Mouse (Mus musculus): ENCODE results near the gene Cd27. TPM values are rescaled to one million over a fixed set of nuclear protein-coding genes. Genes with fewer than 3 reads are reported as not detected.
"Not testable (repeated sequence)": the region's sequence is repeated elsewhere in the genome, so short reads cannot be mapped to it uniquely, and the experiment has no call there.

Gene Cd27
- 1.3 and 2.3 TPM in 2 replicates for polyA plus RNA-seq (2014; fragmentation: Nextera tagmentation; extraction: Ambion mirVana)

GRCm38 (mm10) chr6:125236782-125237181, at the start of gene Cd27:
Gene Cd27, minus strand, starts transcription at chr6:125237010.
- Histone ChIP-seq H3K4me3 (ENCODE audit: low read depth, low read length) (no peak within 1 kb of the TSS), H3K36me3 (ENCODE audit: control insufficient read depth, insufficient read depth, low read length) (no peaks in the 10 kb centered on the region), H3K4me2 (ENCODE audit: low read depth, low read length, severe bottlenecking) (no peak within 1 kb of the TSS), H3K9me3 (ENCODE audit: control insufficient read depth, low read length) (no peaks in the 10 kb centered on the region), H3K9ac (ENCODE audit: low read length) (peak within 1 kb of the TSS; percentile 13; the same call in 1 of the 2 replicates), H3K27ac (ENCODE audit: low read depth, low read length) (no peak within 1 kb of the TSS), H3K27me3 (ENCODE audit: control insufficient read depth, insufficient read depth, low read length) (no peaks in the 10 kb centered on the region), H3K4me1 (replicated peaks; ENCODE audit: control insufficient read depth, insufficient read depth, low read length) (peaks cover 4% of the 10 kb centered on the region; the same call in 1 of the 2 replicates)
- no peak for DNase-seq (ENCODE audit: low spot score)
- 36% methylated on average over 6 of the region's 6 CpGs for WGBS
- ATAC-seq (replicated peaks; ENCODE audit: low FRiP score) = no peak

DNA sequence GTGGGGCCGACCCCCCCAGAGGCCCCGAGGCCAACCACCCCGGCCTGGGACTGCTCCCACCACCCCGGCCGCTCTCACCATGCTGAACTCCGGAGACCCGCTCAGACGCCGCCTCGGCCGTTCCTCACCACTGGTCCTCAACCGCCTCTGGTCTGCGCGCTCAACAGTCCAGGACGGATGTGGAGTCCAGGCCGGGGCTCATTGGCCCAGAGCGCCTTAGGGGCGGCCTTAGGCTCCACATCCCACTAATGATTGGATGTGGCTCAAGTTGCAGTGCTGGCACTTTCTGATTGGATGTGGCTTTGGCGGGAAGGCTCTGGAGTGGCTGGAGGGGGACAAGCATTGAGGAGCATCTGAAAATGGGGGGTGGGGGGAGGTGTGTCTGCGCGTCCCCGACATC, 49.1 kb upstream of the Cd27 start, which contains the start of gene Tuba3a:
Tuba3a (minus strand) TSS at position 153 of the 400 bp plus-strand sequence.
- Histone ChIP-seq H3K4me2 (ENCODE audit: low read depth, low read length, severe bottlenecking) (no peak within 1 kb of the TSS), H3K4me1 (replicated peaks; ENCODE audit: control insufficient read depth, insufficient read depth, low read length) (no peaks in the 10 kb centered on the region), H3K27ac (ENCODE audit: low read depth, low read length) (no peak within 1 kb of the TSS), H3K9me3 (ENCODE audit: control insufficient read depth, low read length) (no peaks in the 10 kb centered on the region), H3K27me3 (ENCODE audit: control insufficient read depth, insufficient read depth, low read length) (no peaks in the 10 kb centered on the region), H3K36me3 (ENCODE audit: control insufficient read depth, insufficient read depth, low read length) (no peaks in the 10 kb centered on the region), H3K9ac (ENCODE audit: low read length) (no peak within 1 kb of the TSS), H3K4me3 (ENCODE audit: low read depth, low read length) (no peak within 1 kb of the TSS)
- 94% methylated on average over 22 of the region's 22 CpGs for WGBS
- ATAC-seq (replicated peaks; ENCODE audit: low FRiP score) (no peak), DNase-seq (ENCODE audit: low spot score) (no peak)

DNA sequence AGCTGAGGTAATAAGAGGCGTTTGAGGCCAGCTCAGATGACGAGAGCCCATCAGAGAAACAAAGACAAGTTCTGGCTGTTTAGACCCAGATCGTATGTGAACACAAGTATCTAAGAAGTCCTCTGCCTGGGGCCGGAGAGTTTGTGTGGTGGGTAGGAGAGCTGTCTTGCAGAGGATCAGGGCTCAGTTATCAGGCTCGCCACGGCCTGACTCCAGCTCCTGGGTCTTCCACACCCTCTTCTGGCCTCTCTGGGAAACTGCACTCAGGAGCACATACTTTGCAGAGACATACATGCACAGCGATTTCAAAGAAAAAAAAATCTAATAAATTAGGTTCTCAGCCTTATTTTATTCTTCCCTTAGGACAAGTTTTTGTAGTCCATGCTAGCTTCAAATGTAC, 47.9 kb upstream of the Cd27 start:
- ATAC-seq (replicated peaks; ENCODE audit: low FRiP score) = no peak

DNA sequence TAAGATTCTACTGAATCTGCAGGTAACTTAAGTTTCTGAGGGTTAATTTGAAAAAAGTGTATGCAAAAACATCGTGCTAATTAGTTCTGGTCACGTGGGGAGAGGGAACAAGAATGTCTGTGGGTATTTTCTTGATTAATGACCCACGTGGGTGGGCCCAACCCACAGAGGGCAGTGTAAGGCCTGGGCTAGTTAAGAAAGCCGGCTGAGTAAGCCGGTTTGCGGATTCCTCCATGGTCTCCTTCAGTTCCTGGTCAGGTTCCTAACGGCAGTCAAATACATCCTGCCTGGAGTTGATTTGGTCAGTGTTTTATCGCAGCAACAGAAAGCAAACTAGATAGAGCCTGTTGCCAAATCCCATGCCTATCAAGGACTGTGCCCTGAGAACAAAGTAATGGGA, 47.4 kb upstream of the Cd27 start:
- ATAC-seq (replicated peaks; ENCODE audit: low FRiP score) = no peak
- Histone ChIP-seq H3K4me1 (replicated peaks; ENCODE audit: control insufficient read depth, insufficient read depth, low read length) (no peaks in the 10 kb centered on the region), H3K4me3 (ENCODE audit: low read depth, low read length) (no peak overlapping the region), H3K36me3 (ENCODE audit: control insufficient read depth, insufficient read depth, low read length) (no peaks in the 10 kb centered on the region), H3K9me3 (ENCODE audit: control insufficient read depth, low read length) (no peaks in the 10 kb centered on the region), H3K4me2 (ENCODE audit: low read depth, low read length, severe bottlenecking) (no peak overlapping the region), H3K27ac (ENCODE audit: low read depth, low read length) (no peak overlapping the region), H3K9ac (ENCODE audit: low read length) (no peak overlapping the region), H3K27me3 (ENCODE audit: control insufficient read depth, insufficient read depth, low read length) (no peaks in the 10 kb centered on the region)
- no peak for DNase-seq (ENCODE audit: low spot score)
- 66% methylated on average over 8 of the region's 8 CpGs for WGBS

More for the DNA sequence above, 47.9 kb upstream of the Cd27 start:
- no peaks in the 10 kb centered on the region for H3K4me1 ChIP-seq (replicated peaks; ENCODE audit: control insufficient read depth, insufficient read depth, low read length)
- no peak overlapping the region for H3K9ac ChIP-seq (ENCODE audit: low read length)
- H3K27ac ChIP-seq (ENCODE audit: low read depth, low read length) = no peak overlapping the region
- H3K4me2 ChIP-seq (ENCODE audit: low read depth, low read length, severe bottlenecking) = no peak overlapping the region
- H3K36me3 ChIP-seq (ENCODE audit: control insufficient read depth, insufficient read depth, low read length) = no peaks in the 10 kb centered on the region
- 90% methylated on average over 7 of the region's 7 CpGs for WGBS
- no peak for DNase-seq (ENCODE audit: low spot score)
- no peak overlapping the region for H3K4me3 ChIP-seq (ENCODE audit: low read depth, low read length)
- H3K27me3 ChIP-seq (ENCODE audit: control insufficient read depth, insufficient read depth, low read length) = no peaks in the 10 kb centered on the region
- no peaks in the 10 kb centered on the region for H3K9me3 ChIP-seq (ENCODE audit: control insufficient read depth, low read length)

- not testable (repeated sequence) for ATAC-seq (replicated peaks; ENCODE audit: low FRiP score); H3K4me3 ChIP-seq (ENCODE audit: low read depth, low read length); H3K9ac ChIP-seq (ENCODE audit: low read length); H3K9me3 ChIP-seq (ENCODE audit: control insufficient read depth, low read length); H3K4me1 ChIP-seq (replicated peaks; ENCODE audit: control insufficient read depth, insufficient read depth, low read length); H3K27me3 ChIP-seq (ENCODE audit: control insufficient read depth, insufficient read depth, low read length); H3K4me2 ChIP-seq (ENCODE audit: low read depth, low read length, severe bottlenecking); H3K36me3 ChIP-seq (ENCODE audit: control insufficient read depth, insufficient read depth, low read length); H3K27ac ChIP-seq (ENCODE audit: low read depth, low read length); DNase-seq (ENCODE audit: low spot score)
- WGBS = 93% methylated on average over 13 of the region's 13 CpGs
These were observed 45.9 kb upstream of the Cd27 start for GRCm38 (mm10) chr6:125282721-125283120.

DNA sequence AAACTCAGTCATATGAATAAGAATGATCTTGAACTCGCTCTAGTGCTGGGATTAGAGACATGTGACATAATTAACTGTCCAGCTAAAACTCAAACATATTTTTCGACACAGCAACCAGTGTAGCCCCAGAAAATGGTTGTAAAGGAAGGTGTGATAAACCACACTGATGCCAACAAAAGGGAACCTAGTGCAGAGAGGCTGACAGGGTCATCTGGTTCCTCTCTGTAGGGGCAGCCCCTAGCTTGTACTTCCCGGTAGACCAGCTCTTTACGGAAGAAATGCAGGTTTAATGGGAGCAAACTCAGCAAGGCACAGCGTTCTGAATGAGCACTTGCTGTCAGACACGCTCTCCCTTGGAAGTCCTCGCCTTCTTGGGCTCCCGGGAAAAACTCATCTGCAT, 42.9 kb upstream of the Cd27 start:
- no peak overlapping the region for H3K4me2 ChIP-seq (ENCODE audit: low read depth, low read length, severe bottlenecking)
- ATAC-seq (replicated peaks; ENCODE audit: low FRiP score) = no peak

GRCm38 (mm10) chr6:125274841-125275563, 38.2 kb upstream of the Cd27 start:
- Histone ChIP-seq H3K4me2 (ENCODE audit: low read depth, low read length, severe bottlenecking) (no peak overlapping the region), H3K27me3 (ENCODE audit: control insufficient read depth, insufficient read depth, low read length) (no peaks in the 10 kb centered on the region), H3K9ac (ENCODE audit: low read length) (no peak overlapping the region), H3K4me3 (ENCODE audit: low read depth, low read length) (no peak overlapping the region), H3K36me3 (ENCODE audit: control insufficient read depth, insufficient read depth, low read length) (no peaks in the 10 kb centered on the region), H3K9me3 (ENCODE audit: control insufficient read depth, low read length) (no peaks in the 10 kb centered on the region), H3K4me1 (replicated peaks; ENCODE audit: control insufficient read depth, insufficient read depth, low read length) (no peaks in the 10 kb centered on the region), H3K27ac (ENCODE audit: low read depth, low read length) (no peak overlapping the region)
- 63% methylated on average over 15 of the region's 15 CpGs for WGBS
- DNase-seq (ENCODE audit: low spot score) = no peak
- no peak for ATAC-seq (replicated peaks; ENCODE audit: low FRiP score)

More for the DNA sequence above, 42.9 kb upstream of the Cd27 start:
- H3K9ac ChIP-seq (ENCODE audit: low read length) = no peak overlapping the region
- no peak for DNase-seq (ENCODE audit: low spot score)
- H3K4me3 ChIP-seq (ENCODE audit: low read depth, low read length) = no peak overlapping the region
- 74% methylated on average over 8 of the region's 8 CpGs for WGBS
- H3K36me3 ChIP-seq (ENCODE audit: control insufficient read depth, insufficient read depth, low read length) = no peaks in the 10 kb centered on the region
- no peaks in the 10 kb centered on the region for H3K4me1 ChIP-seq (replicated peaks; ENCODE audit: control insufficient read depth, insufficient read depth, low read length)
- H3K9me3 ChIP-seq (ENCODE audit: control insufficient read depth, low read length) = no peaks in the 10 kb centered on the region
- no peaks in the 10 kb centered on the region for H3K27me3 ChIP-seq (ENCODE audit: control insufficient read depth, insufficient read depth, low read length)
- H3K27ac ChIP-seq (ENCODE audit: low read depth, low read length) = no peak overlapping the region

DNA sequence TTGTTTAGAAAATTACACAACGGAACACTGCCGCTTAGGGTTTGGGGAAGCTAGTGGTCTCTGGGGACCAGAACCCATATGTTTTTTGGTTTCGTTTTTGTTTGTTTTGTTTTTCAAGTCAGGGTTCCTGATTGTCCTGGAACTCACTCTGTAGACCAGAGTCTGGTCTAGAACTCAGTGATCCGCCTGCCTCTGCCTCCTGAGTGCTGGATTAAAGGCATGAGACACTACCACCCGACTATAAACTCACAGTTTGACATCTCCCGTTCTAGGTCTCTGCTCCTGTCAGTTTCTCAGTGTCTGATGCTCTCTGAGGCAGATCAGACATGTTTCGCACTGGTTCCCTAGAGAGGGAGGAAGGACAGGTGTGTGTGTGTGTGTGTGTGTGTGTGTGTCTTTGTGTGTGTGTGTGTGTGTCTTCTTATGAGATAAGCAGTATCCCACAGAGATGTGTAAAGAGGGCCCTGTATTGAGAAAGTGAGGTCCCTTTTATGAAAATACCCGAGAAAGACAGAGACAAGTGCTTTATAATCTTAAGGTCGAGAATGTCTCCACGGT, 35.5 kb upstream of the Cd27 start:
- Histone ChIP-seq H3K4me1 (replicated peaks; ENCODE audit: control insufficient read depth, insufficient read depth, low read length) (no peaks in the 10 kb centered on the region), H3K27ac (ENCODE audit: low read depth, low read length) (no peak overlapping the region), H3K4me3 (ENCODE audit: low read depth, low read length) (no peak overlapping the region), H3K9ac (ENCODE audit: low read length) (no peak overlapping the region), H3K9me3 (ENCODE audit: control insufficient read depth, low read length) (no peaks in the 10 kb centered on the region), H3K4me2 (ENCODE audit: low read depth, low read length, severe bottlenecking) (no peak overlapping the region), H3K36me3 (ENCODE audit: control insufficient read depth, insufficient read depth, low read length) (no peaks in the 10 kb centered on the region), H3K27me3 (ENCODE audit: control insufficient read depth, insufficient read depth, low read length) (no peaks in the 10 kb centered on the region)
- ATAC-seq (replicated peaks; ENCODE audit: low FRiP score) (no peak), DNase-seq (ENCODE audit: low spot score) (no peak)
- 80% methylated on average over 10 of the region's 10 CpGs for WGBS
